Mouse (Mus musculus) midbrain, embryonic 13.5 days (tissue): ENCODE measurements at regions not wholly inside any gene's neighbourhood (a gene's known extent, or its start where the extent isn't known, plus 50 kb on each side); places are given as distances from the start of the nearest gene placed in this dataset.

Source experiments
- ATAC-seq: fragments of 200-750 bp; cut with Nextera tagmentation; 2 replicates; pipeline ENCODE4 v1.8.0; 2017; ENCODE audit warnings: mild to moderate bottlenecking, moderate TSS enrichment, moderate library complexity
- H3K27ac ChIP-seq: fragments of 300-500 bp; sonication (generic); 2 replicates; pipeline ENCODE4 v1.5.1; 2015; ENCODE audit warnings: inconsistent platforms, mild to moderate bottlenecking, moderate library complexity
- H3K27me3 ChIP-seq: fragments of 300-500 bp; sonication (generic); 2 replicates; pipeline ENCODE4 v1.6.1; 2015; ENCODE audit warnings: mild to moderate bottlenecking, inconsistent platforms
- H3K36me3 ChIP-seq: fragments of 300-500 bp; sonication (generic); 2 replicates; pipeline ENCODE4 v1.6.1; 2015; ENCODE audit warnings: mild to moderate bottlenecking, inconsistent platforms
- H3K4me1 ChIP-seq: fragments of 300-500 bp; sonication (generic); replicated peaks from 2 replicates; pipeline ENCODE4 v1.6.1; 2015; ENCODE audit warnings: inconsistent platforms
- H3K4me2 ChIP-seq: fragments of 300-500 bp; sonication (generic); replicated peaks from 2 replicates; pipeline ENCODE4 v1.6.1; 2015; ENCODE audit warnings: moderate library complexity, mild to moderate bottlenecking, inconsistent platforms
- H3K4me3 ChIP-seq: fragments of 300-500 bp; sonication (generic); replicated peaks from 2 replicates; pipeline ENCODE4 v1.5.1; 2015; ENCODE audit warnings: mild to moderate bottlenecking, inconsistent platforms
- H3K9ac ChIP-seq: fragments of 300-500 bp; sonication (generic); replicated peaks from 2 replicates; pipeline ENCODE4 v1.6.1; 2015; ENCODE audit warnings: mild to moderate bottlenecking, inconsistent platforms
- H3K9me3 ChIP-seq: fragments of 300-500 bp; sonication (generic); 2 replicates; pipeline ENCODE4 v1.6.1; 2016; ENCODE audit warnings: mild to moderate bottlenecking, inconsistent platforms
- WGBS: fragments of 180-500 bp; shearing (Covaris S2); methylation state at CpG from one replicate; pipeline ENCODE4 v1.1.7; 2015; 5-methylcytosine and 5-hydroxymethylcytosine counted together

GRCm38 (mm10) chr17:78108793-78109192 lies 91.3 kb upstream of the Crim1 start:
- no peaks in the 10 kb centered on the region for H3K36me3 ChIP-seq
- H3K27me3 ChIP-seq = no peaks in the 10 kb centered on the region
- H3K4me3 ChIP-seq = no peak overlapping the region
- ATAC-seq = no peak
- no peak overlapping the region for H3K4me2 ChIP-seq
- H3K9me3 ChIP-seq = no peaks in the 10 kb centered on the region
- 95% methylated on average over 6 of the region's 6 CpGs for WGBS
- no peak overlapping the region for H3K9ac ChIP-seq
- no peak overlapping the region for H3K27ac ChIP-seq
- no peaks in the 10 kb centered on the region for H3K4me1 ChIP-seq

GRCm38 (mm10) chr17:78109364-78110222 lies 90.5 kb upstream of the Crim1 start:
- H3K27me3 ChIP-seq = no peaks in the 10 kb centered on the region
- ATAC-seq = no peak
- 88% methylated on average over 7 of the region's 7 CpGs for WGBS
- no peak overlapping the region for H3K9ac ChIP-seq
- no peak overlapping the region for H3K4me2 ChIP-seq
- no peak overlapping the region for H3K27ac ChIP-seq
- H3K36me3 ChIP-seq = no peaks in the 10 kb centered on the region
- H3K9me3 ChIP-seq = no peaks in the 10 kb centered on the region
- no peaks in the 10 kb centered on the region for H3K4me1 ChIP-seq
- no peak overlapping the region for H3K4me3 ChIP-seq

GRCm38 (mm10) chr17:78132116-78132515 lies 67.9 kb upstream of the Crim1 start:
- H3K9ac ChIP-seq = no peak overlapping the region
- whole genome bisulfite sequencing = 89% methylated on average over 1 of the region's 1 CpGs
- H3K4me3 ChIP-seq = no peak overlapping the region
- no peak overlapping the region for H3K27ac ChIP-seq
- no peaks in the 10 kb centered on the region for H3K27me3 ChIP-seq
- H3K36me3 ChIP-seq = no peaks in the 10 kb centered on the region
- no peaks in the 10 kb centered on the region for H3K4me1 ChIP-seq
- no peaks in the 10 kb centered on the region for H3K9me3 ChIP-seq
- ATAC-seq = no peak
- H3K4me2 ChIP-seq = no peak overlapping the region

DNA sequence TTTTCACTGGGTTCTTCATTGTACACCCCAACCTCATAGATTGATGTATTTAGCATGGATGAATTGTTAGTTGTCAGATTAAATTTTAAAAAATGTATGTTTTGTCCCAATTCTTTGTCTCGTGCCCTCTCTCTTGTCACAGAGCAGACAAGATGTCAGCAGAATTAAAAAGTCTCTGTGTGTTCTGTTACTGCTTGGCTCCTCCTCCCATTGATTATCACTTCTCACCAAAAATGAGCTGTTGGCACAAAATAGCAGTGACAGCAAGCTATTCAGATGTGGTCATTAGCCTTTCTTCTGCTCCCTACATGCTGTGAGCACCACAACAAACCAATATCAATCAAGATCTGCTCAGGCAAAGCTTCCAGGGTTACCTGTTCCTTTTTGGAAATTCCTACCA lies 62.1 kb upstream of the Crim1 start:
- Histone ChIP-seq H3K4me1 (0 out of 2 replicates have a peak, but pooled peaks cover 2% of the 10 kb centered on the region), H3K9ac (no peak overlapping the region), H3K27ac (no peak overlapping the region), H3K4me3 (no peak overlapping the region), H3K27me3 (no peaks in the 10 kb centered on the region), H3K9me3 (no peaks in the 10 kb centered on the region), H3K36me3 (no peaks in the 10 kb centered on the region), H3K4me2 (no peak overlapping the region)
- WGBS = 53% methylated on average over 1 of the region's 1 CpGs
- ATAC-seq = no peak

DNA sequence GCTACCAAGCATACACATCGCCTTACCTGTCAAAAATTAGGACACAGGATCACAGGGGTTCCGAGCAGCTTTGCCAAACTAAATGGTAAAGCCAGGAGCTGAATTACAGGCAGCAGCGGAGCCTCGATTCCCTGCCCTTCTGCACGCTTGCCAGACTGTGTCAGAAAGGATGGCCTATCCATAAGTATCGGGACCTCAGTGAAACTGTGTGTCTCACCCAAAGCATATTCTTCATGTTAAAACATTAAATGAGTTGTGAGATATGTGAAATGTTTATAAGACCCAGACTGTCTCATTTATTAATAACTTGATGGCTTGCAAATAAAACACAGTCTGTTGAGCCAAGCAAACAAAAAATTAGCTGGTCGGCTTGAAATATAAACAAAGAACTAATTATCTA lies 59.4 kb upstream of the Crim1 start:
- no peaks in the 10 kb centered on the region for H3K9me3 ChIP-seq
- no peaks in the 10 kb centered on the region for H3K27me3 ChIP-seq
- H3K9ac ChIP-seq = no peak overlapping the region
- H3K4me3 ChIP-seq = no peak overlapping the region
- 0 out of 2 replicates have a peak, but pooled peaks cover 2% of the 10 kb centered on the region for H3K4me1 ChIP-seq
- 94% methylated on average over 7 of the region's 7 CpGs for WGBS
- no peak overlapping the region for H3K27ac ChIP-seq
- no peak for ATAC-seq
- no peaks in the 10 kb centered on the region for H3K36me3 ChIP-seq
- no peak overlapping the region for H3K4me2 ChIP-seq

DNA sequence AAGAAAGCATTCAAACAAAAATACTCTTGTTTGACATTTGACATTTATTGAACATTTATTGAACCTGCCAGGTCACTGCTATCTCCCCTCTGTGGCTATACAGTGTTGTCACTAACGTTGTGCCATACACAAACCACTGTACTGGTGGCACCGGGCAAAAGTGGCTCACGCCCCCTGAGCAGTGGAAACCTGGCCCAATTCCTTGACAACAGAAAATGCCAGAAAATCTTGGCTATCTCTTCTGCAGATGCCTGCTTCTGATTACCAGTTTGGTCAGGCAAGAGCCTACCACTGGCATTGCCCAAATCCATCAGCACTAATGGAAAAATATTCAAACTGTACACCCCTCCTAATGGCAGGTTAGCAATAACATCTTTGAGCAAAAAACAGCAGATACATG lies 58.9 kb upstream of the Crim1 start:
- H3K4me2 ChIP-seq = no peak overlapping the region
- H3K4me1 ChIP-seq = 0 out of 2 replicates have a peak, but pooled peaks cover 2% of the 10 kb centered on the region
- 90% methylated on average over 3 of the region's 3 CpGs for WGBS
- H3K9me3 ChIP-seq = no peaks in the 10 kb centered on the region
- H3K9ac ChIP-seq = no peak overlapping the region
- no peak overlapping the region for H3K27ac ChIP-seq
- no peak for ATAC-seq
- H3K27me3 ChIP-seq = no peaks in the 10 kb centered on the region
- H3K4me3 ChIP-seq = no peak overlapping the region
- no peaks in the 10 kb centered on the region for H3K36me3 ChIP-seq

DNA sequence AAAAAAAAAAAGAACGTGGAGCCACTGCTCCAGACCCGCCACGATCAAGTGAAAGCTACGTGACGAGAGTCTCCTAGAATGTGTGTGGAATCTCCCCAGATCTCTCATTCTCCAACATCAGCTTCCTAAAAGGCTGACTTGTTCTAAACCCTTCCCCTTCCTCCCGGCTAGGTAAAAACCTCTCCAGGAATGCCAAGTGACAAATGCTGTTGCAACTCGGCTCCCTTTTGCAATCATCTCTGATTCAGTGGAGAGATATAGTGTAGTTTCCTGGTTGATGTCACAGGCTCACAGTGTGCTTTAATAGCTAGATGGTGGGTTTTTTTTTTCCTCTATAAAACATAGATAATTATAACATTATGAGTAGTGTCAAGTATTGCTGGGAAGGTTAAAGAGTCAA lies 57.6 kb upstream of the Crim1 start:
- 98% methylated on average over 7 of the region's 7 CpGs for WGBS
- H3K4me2 ChIP-seq = no peak overlapping the region
- no peak overlapping the region for H3K4me3 ChIP-seq
- H3K27ac ChIP-seq = no peak overlapping the region
- H3K27me3 ChIP-seq = no peaks in the 10 kb centered on the region
- no peak overlapping the region for H3K9ac ChIP-seq
- no peaks in the 10 kb centered on the region for H3K9me3 ChIP-seq
- H3K36me3 ChIP-seq = no peaks in the 10 kb centered on the region
- no peak for ATAC-seq
- H3K4me1 ChIP-seq = 0 out of 2 replicates have a peak, but pooled peaks cover 2% of the 10 kb centered on the region

GRCm38 (mm10) chr17:78145335-78145734 lies 54.7 kb upstream of the Crim1 start:
- Histone ChIP-seq H3K4me3 (no peak overlapping the region), H3K4me1 (no peaks in the 10 kb centered on the region), H3K4me2 (no peak overlapping the region), H3K27me3 (no peaks in the 10 kb centered on the region), H3K27ac (no peak overlapping the region), H3K9ac (no peak overlapping the region), H3K9me3 (no peaks in the 10 kb centered on the region), H3K36me3 (no peaks in the 10 kb centered on the region)
- no peak for ATAC-seq
- WGBS = 64% methylated on average over 4 of the region's 4 CpGs
